Mouse (Mus musculus) cerebellum, postnatal 25 days (tissue): ENCODE results near the gene Plekhg2.

ENCODE experiments used
- DNase-seq, 2 experiments: peaks; one replicate each; pipeline ENCODE4 v3.0.0; 2021; ENCODE audit warnings: mixed read lengths in 2 of 2

The Plekhg2 gene

DNA sequence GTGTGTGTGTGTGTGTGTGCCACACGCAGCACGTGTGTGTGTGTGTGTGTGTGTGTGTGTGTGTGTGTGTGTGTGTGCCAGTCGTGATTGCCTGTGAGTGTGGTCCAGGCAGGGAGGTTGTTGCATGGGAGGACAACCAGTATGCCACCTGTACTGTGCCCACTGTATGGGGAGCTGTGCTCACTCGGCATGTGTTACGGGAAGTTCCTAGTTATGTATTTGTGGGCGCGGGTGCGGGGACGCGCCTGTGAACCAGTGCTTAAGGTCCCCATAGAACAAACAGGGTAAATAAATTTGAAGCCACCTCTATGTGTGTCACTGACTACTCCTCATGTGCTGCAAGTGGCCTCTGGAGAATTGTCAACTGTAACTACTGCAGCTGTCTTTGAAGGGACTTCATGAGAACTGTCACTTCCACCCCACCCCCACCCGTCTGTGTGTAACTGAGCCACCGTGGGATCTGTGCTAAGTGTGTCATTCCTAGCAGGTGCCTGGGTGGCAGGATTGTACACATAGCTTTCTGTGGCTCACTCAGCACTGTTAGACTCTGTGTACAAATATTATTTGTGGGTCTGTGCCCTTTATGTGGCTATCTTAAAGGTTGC is 10.1 kb upstream of the Plekhg2 start:
- DNase-seq: no peak

DNA sequence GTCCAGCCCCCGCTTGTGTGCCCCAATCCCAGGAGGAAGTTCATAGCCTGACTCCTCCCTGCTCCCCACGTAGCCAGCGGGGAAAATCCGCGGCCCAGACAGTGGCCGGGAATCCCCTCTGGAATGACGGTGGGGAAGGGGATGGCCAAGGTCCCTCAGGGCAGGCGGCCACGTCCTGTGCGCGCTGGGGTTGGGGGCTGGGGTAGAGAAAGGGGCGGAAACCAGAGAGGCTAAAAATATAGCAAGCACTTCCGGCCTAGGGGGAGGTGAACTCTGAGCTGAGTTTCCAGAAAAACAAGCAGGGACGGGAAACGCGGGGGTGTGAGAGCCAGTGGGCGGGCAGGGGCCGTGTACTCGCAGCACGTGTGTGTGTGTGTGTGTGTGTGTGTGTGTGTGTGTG is 9.5 kb upstream of the Plekhg2 start:
- DNase-seq: peak; percentile 44 to 48

GRCm38 (mm10) chr7:28381017-28381790 is 8.8 kb upstream of the Plekhg2 start:
- peak in 1 of 2 experiments; percentile 57 for DNase-seq

GRCm38 (mm10) chr7:28380237-28381016 is 8.0 kb upstream of the Plekhg2 start, which contains the start of gene Zfp36:
Zfp36 (minus strand) TSS chr7:28380253.
- DNase-seq: no peak

- peak; percentile 60 to 78 for DNase-seq
Observed at GRCm38 (mm10) chr7:28378769-28379651, 6.6 kb upstream of the Plekhg2 start.

GRCm38 (mm10) chr7:28378066-28378690 is 5.8 kb upstream of the Plekhg2 start:
- DNase-seq: no peak

GRCm38 (mm10) chr7:28377190-28378065 is 5.0 kb upstream of the Plekhg2 start:
- no peak for DNase-seq

GRCm38 (mm10) chr7:28376011-28376771 is 3.8 kb upstream of the Plekhg2 start:
- DNase-seq: peak; percentile 33 to 50

GRCm38 (mm10) chr7:28375176-28375921 is 3.0 kb upstream of the Plekhg2 start:
- DNase-seq: peak; percentile 60 to 79

DNA sequence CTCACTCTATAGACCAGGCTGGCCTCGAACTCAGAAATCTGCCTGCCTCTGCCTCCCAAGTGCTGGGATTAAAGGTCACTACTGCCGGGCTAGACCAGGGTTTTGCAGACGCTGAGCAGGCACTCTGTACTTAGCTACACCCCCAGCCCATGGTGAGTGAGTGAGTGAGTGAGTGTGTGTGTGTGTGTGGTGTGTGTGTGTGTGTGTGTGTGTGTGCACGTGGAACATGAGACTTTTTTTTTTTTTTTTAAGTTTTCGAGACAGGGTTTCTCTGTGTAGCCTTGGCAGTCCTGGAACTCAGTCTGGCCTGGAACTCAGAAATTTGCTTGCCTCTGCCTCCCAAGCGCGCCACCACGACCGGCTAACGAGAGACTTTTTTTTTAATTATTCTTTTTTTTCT is 2.2 kb upstream of the Plekhg2 start:
- no peak for DNase-seq

- DNase-seq: no peak
Observed at GRCm38 (mm10) chr7:28373891-28374495, 1.6 kb upstream of the Plekhg2 start.

DNA sequence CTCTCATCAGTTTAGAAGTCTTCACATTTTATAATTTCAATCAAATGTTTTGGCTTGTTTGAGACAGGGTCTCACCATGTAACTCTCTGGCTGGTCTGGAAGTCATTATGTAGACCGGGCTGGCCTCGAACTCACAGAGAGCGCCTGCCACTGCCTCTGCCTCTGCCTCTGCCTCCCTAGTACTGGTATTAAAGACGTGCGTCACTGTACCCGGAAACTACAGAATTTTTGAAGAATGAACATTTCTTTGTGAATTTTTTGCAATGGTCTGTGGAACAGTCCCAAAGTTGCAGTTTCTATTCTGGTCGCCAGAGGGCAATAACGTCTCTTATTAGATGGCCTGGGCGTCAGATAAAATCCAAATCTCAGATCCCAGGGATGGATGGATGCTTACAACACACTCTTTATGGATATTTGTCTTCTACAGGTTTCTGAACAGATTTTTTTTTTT is 757 bp upstream of the Plekhg2 start:
- peak; percentile 64 to 82 for DNase-seq

GRCm38 (mm10) chr7:28371514-28371989 is 847 bp downstream of the Plekhg2 start:
- peak in 1 of 2 experiments; percentile 37 for DNase-seq

GRCm38 (mm10) chr7:28370977-28371513 is 1.4 kb downstream of the Plekhg2 start:
- DNase-seq: no peak

DNA sequence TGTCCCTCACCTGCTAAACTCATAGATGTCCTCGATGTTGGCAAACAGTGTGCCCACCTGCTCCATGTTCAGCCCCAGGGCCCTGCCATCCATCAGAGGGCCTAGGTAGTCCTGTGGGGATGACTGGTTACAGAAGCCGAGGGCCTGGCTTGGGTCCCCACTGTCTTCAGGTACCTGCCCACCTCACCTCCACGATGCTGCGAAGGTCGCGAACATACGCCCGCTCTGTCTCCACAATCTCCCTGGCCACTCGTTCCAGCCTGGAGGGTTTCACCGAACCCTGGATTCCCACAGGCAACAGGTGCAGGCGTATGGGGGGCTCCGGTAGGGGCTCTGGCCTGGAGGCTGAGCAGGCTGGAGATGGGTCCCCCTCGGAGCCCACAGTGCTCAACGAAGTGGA is 2.3 kb downstream of the Plekhg2 start:
- DNase-seq: no peak

DNA sequence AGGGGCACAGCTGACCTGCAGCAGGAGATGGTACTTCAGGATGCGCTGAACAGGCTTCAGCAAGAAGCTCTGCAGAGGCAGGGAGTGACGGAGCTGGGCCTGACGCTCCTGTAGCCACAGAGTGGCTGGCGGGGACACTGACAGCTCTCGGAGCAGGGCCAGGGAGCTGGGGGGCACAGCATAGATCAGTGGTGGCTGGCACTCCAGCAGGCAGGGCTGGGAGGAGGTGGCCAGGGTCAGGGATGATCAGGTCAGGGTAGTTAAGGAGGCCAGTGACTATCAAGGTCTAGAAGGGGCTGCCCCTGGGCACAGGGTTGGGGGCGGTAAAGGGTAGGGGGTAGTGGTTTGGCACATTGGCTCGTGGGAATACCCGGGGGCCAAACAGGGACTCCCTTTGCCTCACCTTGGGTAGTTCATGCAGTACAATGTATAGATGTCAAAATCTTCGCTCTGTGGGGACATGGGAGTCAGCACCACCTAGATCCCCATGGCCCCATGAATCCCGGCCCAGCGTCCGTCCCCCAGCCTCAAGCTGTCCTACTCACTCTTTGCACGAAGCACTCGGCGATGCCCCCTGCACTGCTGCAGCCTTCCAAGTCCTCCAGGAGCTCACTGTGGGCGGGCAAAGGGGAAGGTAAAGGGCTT is 4.0 kb downstream of the Plekhg2 start:
- no peak for DNase-seq

GRCm38 (mm10) chr7:28367663-28368275 is 4.6 kb downstream of the Plekhg2 start:
- DNase-seq: no peak
